Mouse (Mus musculus) ES-E14 (cell line): Measurements from ENCODE around the gene Rhog. TPM values are rescaled to one million over a fixed set of nuclear protein-coding genes. Genes with fewer than 3 reads are reported as not detected.
A peak's percentile ranks its signal among the peaks of the same experiment; 100 is the strongest.

Experiments
- DNase-seq: peaks from one replicate; pipeline ENCODE4 v3.0.0-alpha.2; 2013; ENCODE audit warnings: low read depth, low spot score
- H3K27ac ChIP-seq: 2 replicates; pipeline ENCODE4 v1.5.1; 2012; ENCODE audit warnings: low read depth, mild to moderate bottlenecking, low read length, moderate library complexity, mixed read lengths; ENCODE audit not compliant: poor library complexity, insufficient read depth, severe bottlenecking
- H3K36me3 ChIP-seq: 2 replicates; pipeline ENCODE4 v1.6.1; 2012; ENCODE audit warnings: mild to moderate bottlenecking, low read length, moderate library complexity, mixed read lengths; ENCODE audit not compliant: control insufficient read depth, poor library complexity, insufficient read depth, severe bottlenecking
- H3K4me1 ChIP-seq, 2 experiments: fragments of 150-350 bp in 1 of 2; sonication (generic) in 1 of 2; 2 replicates each; pipeline ENCODE4 v1.6.1; 2012; ENCODE audit warnings: low read length in 2 of 2, mild to moderate bottlenecking in 1 of 2, mixed read lengths in 1 of 2; ENCODE audit not compliant: control insufficient read depth in 2 of 2, insufficient read depth in 2 of 2, poor library complexity in 1 of 2
- H3K4me3 ChIP-seq, 2 experiments: fragments of 150-350 bp in 1 of 2; sonication (generic) in 1 of 2; 2 replicates each; pipeline ENCODE4 v1.5.1; 2012; ENCODE audit warnings: low read length in 2 of 2, low read depth in 1 of 2, mild to moderate bottlenecking in 1 of 2, mixed read lengths in 1 of 2; ENCODE audit not compliant: insufficient read depth in 1 of 2, poor library complexity in 1 of 2, severe bottlenecking in 1 of 2
- H3K9ac ChIP-seq: 2 replicates; pipeline ENCODE4 v1.6.1; 2012; ENCODE audit warnings: low read depth, mild to moderate bottlenecking, low read length, mixed read lengths; ENCODE audit not compliant: poor library complexity, insufficient read depth, severe bottlenecking
- H3K9me3 ChIP-seq: fragments of 150-350 bp; sonication (generic); 2 replicates; pipeline ENCODE4 v1.6.1; 2012; ENCODE audit warnings: low read depth, mild to moderate bottlenecking, low read length; ENCODE audit not compliant: control insufficient read depth, insufficient read depth
- CHD2 ChIP-seq: IDR thresholded peaks from 2 replicates; pipeline ENCODE4 v1.6.1; 2014; ENCODE audit warnings: mild to moderate bottlenecking, low read depth, low read length, inconsistent platforms
- HCFC1 ChIP-seq: IDR thresholded peaks from 2 replicates; pipeline ENCODE4 v1.6.1; 2012; ENCODE audit warnings: low read length, inconsistent platforms, borderline replicate concordance; ENCODE audit not compliant: insufficient read depth
- MAFK ChIP-seq: IDR thresholded peaks from 2 replicates; pipeline ENCODE4 v1.6.1; 2014; ENCODE audit warnings: mild to moderate bottlenecking, low read depth, low read length, inconsistent platforms; ENCODE audit not compliant: insufficient read depth
- ZC3H11A ChIP-seq: IDR thresholded peaks from 2 replicates; pipeline ENCODE4 v1.6.1; 2012; ENCODE audit warnings: low read depth, mild to moderate bottlenecking, inconsistent platforms, low read length, borderline replicate concordance
- ZNF384 ChIP-seq: IDR thresholded peaks from 2 replicates; pipeline ENCODE4 v1.6.1; 2012; ENCODE audit warnings: low read depth, low read length, inconsistent platforms
- in situ Hi-C, 2 experiments: fragments of 600-800 bp; cut with MboI; formaldehyde crosslinking; loops; one replicate each; pipeline ENCODE4 v1.15.1; 2025; ENCODE audit warnings: low sequenced_read_pairs in 2 of 2, inconsistent platforms in 1 of 2; ENCODE audit not compliant: unreplicated experiment in 2 of 2
- total RNA-seq: library from RNA; depleted of rRNA; stranded (reverse); fragments of 300-350 nt; gene quantifications from 2 replicates; pipeline ENCODE4 v1.2.3, GENCODE M21; 2012; rRNA removed

Rhog gene
- total RNA-seq, 1 experiment: 4.3 TPM

DNA sequence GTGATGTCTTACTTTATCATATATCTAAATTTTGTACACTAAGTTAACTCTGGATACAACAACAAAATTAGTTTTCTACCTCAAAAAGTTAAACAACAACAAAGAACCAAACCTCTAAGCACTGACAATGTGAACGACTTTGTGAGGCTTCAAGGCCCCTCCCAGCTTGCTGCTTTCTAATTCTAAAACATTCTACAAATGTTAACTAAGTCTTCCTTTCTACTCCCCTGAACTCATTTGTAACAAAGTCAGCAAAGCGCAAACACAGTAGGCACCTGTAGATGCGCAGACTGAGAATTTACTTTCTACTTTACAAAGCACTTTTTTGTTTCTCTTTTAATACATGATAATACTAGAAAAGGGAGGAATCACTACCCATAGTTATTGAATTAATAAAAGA is 55.3 kb downstream of the Rhog start:
- TF ChIP-seq HCFC1 (no peak), MAFK (no peak), ZNF384 (no peak), CHD2 (no peak), ZC3H11A (no peak)
- peak overlapping the region; percentile 91; the same call in 1 of the 2 replicates for H3K27ac ChIP-seq

DNA sequence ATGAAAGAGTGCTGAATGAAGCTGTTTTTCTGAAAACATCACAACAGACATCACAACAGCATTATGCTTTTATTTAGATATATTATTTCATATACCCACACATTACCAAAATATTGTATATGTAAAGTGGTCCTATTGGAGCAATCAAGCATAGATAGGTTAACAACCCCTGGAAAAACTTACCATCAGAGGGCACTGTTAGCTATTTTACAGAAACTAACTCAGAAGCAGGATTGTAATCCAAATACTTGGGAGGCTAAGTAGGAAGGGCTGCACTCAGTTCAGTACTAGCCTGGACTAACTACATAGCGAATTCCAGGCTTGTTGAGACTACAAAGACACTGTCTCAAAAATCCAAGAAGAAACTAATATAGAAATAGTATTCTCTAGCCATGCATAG is 63.5 kb downstream of the Rhog start:
- DNase-seq: no peak
- no peak overlapping the region for H3K4me3 ChIP-seq
- in situ Hi-C loops: no loop called here
- TF ChIP-seq ZC3H11A: no peak
- no peak for TF ChIP-seq HCFC1
- no peak for TF ChIP-seq CHD2
- no peak for TF ChIP-seq ZNF384
- no peak for TF ChIP-seq MAFK
- H3K27ac ChIP-seq: no peak overlapping the region
- no peaks in the 10 kb centered on the region for H3K9me3 ChIP-seq
- no peaks in the 10 kb centered on the region for H3K4me1 ChIP-seq
- H3K9ac ChIP-seq: no peak overlapping the region
- H3K36me3 ChIP-seq: peaks cover 3% of the 10 kb centered on the region; the same call in 1 of the 2 replicates

More for the DNA sequence above, 55.3 kb downstream of the Rhog start:
- peak; percentile 27 for DNase-seq
- no peak overlapping the region for H3K9ac ChIP-seq
- no peaks in the 10 kb centered on the region for H3K9me3 ChIP-seq
- H3K4me1 ChIP-seq: peaks cover 10 to 17% of the 10 kb centered on the region in 2 experiments
- H3K36me3 ChIP-seq: no peaks in the 10 kb centered on the region
- 0 out of 4 replicates have a peak overlapping the region, but pooled peaks of 1 of the 2 experiments have one; percentile 10 for H3K4me3 ChIP-seq
- in situ Hi-C loops: no loop called here

Other genes with a start within 250 kb of the Rhog start
- 11.0 and 15.0 TPM in 2 replicates for gene Il18bp, start 237.4 kb downstream of the Rhog start, total RNA-seq
- gene Rnf121, start 190.6 kb downstream of the Rhog start, total RNA-seq: 45.7 and 60.8 TPM in 2 replicates
- 32.2 and 43.6 TPM in 2 replicates for gene Xndc1, start 190.5 kb downstream of the Rhog start, total RNA-seq
- 0.76 and 1.1 TPM in 2 replicates for gene Xntrpc, start 190.3 kb downstream of the Rhog start, total RNA-seq
- 0.36 and 1.3 TPM in 2 replicates for gene Trpc2, start 172.9 kb downstream of the Rhog start, total RNA-seq
- 0.45 and 0.90 TPM in 2 replicates for gene Art1, start 154.3 kb downstream of the Rhog start, total RNA-seq
- 2.6 and 3.2 TPM in 2 replicates for gene Art5, start 146.6 kb downstream of the Rhog start, total RNA-seq
- 0.27 and 0.42 TPM in 2 replicates for gene Chrna10, start 139.2 kb downstream of the Rhog start, total RNA-seq
- 50.5 and 59.4 TPM in 2 replicates for gene Nup98, start 45.9 kb downstream of the Rhog start, total RNA-seq
- gene Pgap2, start 45.8 kb downstream of the Rhog start, total RNA-seq: 24.0 and 30.1 TPM in 2 replicates
- gene Stim1, start 11.8 kb upstream of the Rhog start, total RNA-seq: 22.4 and 31.3 TPM in 2 replicates
- 92.8 and 109 TPM in 2 replicates for gene Rrm1, start 185.6 kb upstream of the Rhog start, total RNA-seq
- gene Olfr543, start 225.6 kb upstream of the Rhog start, total RNA-seq: 0.22 and 0.63 TPM in 2 replicates
- gene Olfr544, start 232.3 kb upstream of the Rhog start, total RNA-seq: 0.16 TPM in 1 of 2 replicates, not detected in the other
- gene Olfr545, start 243.5 kb upstream of the Rhog start, total RNA-seq: not detected in 2 replicates